Mouse (Mus musculus): ENCODE results near the gene Gm10135. TPM values are rescaled to one million over a fixed set of nuclear protein-coding genes. Genes with fewer than 3 reads are reported as not detected.
"Not testable (repeated sequence)": the region's sequence is repeated elsewhere in the genome, so short reads cannot be mapped to it uniquely, and the experiment has no call there.

Gm10135 gene
- not detected in 2 replicates for total RNA-seq (2015)
- total RNA-seq (2017): 5.1 TPM in 1 of 2 replicates, not detected in the other

DNA sequence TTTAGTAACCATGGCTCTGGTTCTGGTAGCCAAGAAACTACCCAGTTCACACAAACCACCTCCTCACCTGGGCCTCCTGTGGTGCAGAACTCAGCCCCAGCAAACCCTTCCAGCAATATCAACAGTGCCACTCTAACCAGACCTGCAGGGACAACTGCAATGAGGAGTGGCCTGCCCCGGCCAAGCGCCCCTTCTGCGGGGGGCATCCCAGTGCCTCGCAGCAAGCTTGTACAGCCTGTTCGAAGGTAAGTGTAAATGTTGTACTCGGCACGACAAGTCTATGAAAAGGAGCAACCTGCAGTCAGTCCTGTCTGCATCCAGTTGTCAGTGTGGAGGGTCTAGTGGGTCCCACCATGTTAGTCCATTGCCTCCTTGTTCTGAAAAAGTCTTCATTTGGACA lies at the start of gene Gm10135:
TSS of gene Gm10135 (minus strand) at position 101 of the 400 bp plus-strand sequence.
- ATAC-seq (ENCODE audit: poor library complexity, severe bottlenecking): no peak

DNA sequence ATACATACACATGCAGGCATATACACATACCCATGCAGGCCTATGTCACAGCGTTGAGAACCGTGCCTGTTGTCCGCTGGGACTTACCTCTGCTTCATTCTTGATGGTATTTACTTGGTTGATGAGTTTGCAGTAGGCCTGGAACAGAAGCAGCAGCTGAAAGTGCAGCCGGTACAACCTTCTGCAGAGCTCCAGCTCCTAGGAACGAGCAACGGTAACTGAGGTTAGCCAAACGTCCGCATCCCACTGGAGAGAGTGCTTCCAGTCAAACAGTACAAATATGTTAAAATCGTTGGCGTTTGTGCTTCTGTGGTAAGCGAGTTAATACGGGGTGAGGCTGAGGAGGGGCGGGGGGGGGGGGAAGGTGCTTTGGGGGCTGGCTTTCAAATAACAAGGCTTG lies 49.3 kb upstream of the Gm10135 start:
- ATAC-seq (ENCODE audit: poor library complexity, severe bottlenecking): no peak

DNA sequence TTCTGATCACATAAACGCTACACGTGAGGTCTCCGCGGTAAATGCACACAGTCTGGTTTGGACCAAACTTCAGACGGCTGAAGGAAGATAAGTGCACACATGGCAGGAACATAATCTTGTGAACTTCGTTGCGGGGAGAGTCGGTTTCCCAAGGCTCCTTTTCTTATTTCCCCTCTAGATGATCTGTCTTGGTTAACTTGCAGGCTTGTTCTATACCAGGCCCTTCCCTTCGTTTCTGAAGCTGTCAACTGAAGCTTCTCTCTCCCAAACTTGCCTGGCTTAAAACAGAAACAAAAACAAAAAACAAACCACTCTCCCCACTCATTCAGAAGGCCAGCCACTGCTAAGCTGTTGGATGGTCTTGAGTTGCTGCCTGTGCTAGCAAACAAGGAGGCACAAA lies 40.2 kb upstream of the Gm10135 start:
- no peak for ATAC-seq (ENCODE audit: poor library complexity, severe bottlenecking)

GRCm38 (mm10) chr5:73013611-73014287 lies 39.2 kb upstream of the Gm10135 start:
- peak; percentile 54 for ATAC-seq (ENCODE audit: poor library complexity, severe bottlenecking)

DNA sequence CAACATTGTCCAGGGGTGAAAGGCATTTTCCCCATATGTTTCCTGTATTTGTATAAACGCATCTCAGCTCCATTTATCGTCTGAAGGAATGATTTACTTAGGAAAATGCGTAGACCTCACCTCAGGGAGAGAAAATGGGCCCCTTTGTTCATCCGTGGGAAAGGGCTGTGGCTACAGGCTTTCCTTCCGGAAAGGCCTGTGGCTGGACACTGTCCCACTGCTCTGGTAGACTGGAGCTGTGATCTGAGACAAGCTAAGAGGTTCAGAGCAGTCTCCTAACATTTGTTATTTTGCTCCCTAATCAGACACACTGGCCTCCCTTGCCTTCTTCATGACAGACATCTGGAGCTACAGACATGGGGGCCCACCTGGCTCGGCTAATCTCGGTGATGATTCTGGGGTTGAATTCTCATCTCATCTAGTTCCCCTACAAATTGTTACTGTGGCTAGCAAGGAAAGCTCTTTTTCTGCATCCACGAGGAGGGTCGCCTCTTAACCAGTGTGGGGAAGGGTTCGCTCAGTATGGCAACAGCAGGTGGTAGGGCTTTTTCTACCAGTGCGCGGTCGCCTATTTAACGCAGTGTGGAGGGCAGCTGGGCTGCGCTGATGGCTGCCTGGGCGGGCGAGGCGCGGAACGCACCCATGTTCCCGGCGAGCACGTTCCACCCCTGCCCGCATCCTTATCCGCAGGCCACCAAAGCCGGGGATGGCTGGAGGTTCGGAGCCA lies 38.5 kb upstream of the Gm10135 start:
- ATAC-seq (ENCODE audit: poor library complexity, severe bottlenecking): not testable (repeated sequence)

DNA sequence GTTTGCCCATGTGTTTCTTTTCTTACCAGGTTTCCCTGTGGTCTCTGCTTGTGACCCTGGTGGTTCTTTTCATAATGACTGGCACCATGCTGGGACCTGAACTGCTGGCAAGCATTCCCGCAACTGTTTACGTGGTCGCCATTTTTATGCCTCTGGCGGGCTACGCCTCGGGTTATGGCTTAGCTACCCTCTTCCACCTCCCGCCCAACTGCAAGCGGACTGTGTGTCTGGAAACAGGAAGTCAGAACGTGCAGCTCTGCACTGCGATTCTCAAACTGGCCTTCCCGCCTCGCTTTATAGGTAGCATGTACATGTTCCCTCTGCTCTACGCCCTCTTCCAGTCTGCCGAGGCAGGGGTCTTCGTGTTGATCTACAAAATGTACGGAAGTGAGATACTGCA lies 37.3 kb upstream of the Gm10135 start:
- ATAC-seq (ENCODE audit: poor library complexity, severe bottlenecking): not testable (repeated sequence)

DNA sequence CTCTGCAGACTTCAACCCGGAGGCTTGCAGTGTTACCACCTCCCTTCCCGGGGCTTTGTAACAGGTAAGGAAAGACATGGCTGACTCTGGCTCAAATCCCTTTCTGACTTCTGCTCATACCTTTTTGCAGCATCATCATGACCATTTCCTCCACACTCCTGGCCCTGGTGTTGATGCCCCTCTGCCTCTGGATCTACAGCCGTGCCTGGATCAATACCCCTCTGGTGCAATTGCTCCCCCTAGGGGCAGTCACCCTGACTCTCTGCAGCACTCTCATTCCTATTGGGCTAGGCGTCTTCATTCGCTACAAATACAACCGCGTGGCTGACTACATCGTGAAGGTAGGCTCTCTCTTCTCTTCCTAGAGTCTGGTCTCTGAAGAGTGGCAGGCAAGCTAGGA lies 33.7 kb upstream of the Gm10135 start:
- peak; percentile 67 for ATAC-seq (ENCODE audit: poor library complexity, severe bottlenecking)

GRCm38 (mm10) chr5:73007582-73007959 lies 33.1 kb upstream of the Gm10135 start:
- no peak for ATAC-seq (ENCODE audit: poor library complexity, severe bottlenecking)

- peak; percentile 22; the same call in 1 of the 2 replicates for ATAC-seq (ENCODE audit: poor library complexity, severe bottlenecking)
Observed at GRCm38 (mm10) chr5:73006784-73007581, 32.5 kb upstream of the Gm10135 start, which contains the start of gene Slc10a4. Gene Slc10a4 (plus strand): TSS chr5:73006883.

DNA sequence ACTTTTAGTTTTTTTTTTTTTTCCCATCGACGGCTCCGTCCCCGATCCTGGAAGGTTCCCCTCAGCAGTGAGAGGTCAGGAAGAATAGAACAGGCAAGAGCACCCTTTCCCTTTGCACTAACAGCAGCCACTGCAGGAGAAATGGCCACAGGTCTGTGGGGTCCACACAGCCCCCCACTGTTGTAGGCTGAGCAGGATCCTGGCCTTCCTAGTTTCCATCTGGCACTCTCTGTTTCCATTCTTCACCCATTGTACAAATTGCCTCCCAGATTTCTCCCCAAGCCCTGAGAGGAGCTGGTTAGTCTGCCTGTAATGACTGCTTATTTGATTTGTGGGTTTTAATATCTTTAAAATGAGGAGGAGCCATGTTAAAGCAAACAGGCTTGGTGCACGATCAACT lies 29.5 kb upstream of the Gm10135 start:
- ATAC-seq (ENCODE audit: poor library complexity, severe bottlenecking): no peak

GRCm38 (mm10) chr5:72998546-72998945 lies 24.0 kb upstream of the Gm10135 start:
- ATAC-seq (ENCODE audit: poor library complexity, severe bottlenecking): not testable (repeated sequence)

DNA sequence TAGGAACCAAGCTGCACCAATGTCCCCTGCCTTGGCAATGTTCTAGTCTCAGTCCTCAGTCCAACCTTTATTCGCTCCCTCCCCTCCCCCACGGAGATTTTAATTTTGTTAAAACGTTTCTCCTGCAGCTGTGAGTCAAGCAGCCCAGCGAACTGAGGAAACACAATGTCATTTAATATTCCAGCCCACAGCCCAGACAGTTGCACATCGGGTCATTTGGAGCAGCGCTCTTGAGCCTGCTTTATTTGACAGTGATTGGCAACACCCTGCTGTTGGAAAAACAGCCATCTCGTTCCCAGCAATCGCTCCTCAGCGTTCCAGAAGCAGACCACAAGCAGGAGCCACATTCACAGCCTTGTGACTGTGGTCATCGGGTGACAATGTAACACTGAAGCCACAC lies 20.9 kb upstream of the Gm10135 start:
- no peak for ATAC-seq (ENCODE audit: poor library complexity, severe bottlenecking)

DNA sequence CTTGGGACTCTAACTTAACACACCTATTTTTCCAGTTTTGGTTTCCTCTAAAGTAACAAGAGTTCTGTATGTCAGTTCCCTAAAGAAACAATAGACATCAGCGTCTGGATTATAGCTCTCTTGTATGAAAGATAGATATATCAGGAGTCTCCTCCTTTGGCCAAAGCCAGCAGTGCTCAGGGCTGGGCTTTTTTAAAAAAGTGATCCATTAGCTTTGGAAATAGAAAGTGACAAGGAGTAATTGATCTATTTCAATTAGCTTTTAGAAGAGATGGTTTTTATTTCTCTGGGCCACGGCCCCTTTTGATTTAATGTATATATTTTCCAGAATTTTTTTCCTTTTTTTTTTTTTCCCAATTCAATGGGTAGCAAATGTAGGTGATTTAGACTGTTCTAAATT lies 20.4 kb upstream of the Gm10135 start:
- no peak for ATAC-seq (ENCODE audit: poor library complexity, severe bottlenecking)

GRCm38 (mm10) chr5:72994424-72994823 lies 19.9 kb upstream of the Gm10135 start:
- ATAC-seq (ENCODE audit: poor library complexity, severe bottlenecking): no peak

DNA sequence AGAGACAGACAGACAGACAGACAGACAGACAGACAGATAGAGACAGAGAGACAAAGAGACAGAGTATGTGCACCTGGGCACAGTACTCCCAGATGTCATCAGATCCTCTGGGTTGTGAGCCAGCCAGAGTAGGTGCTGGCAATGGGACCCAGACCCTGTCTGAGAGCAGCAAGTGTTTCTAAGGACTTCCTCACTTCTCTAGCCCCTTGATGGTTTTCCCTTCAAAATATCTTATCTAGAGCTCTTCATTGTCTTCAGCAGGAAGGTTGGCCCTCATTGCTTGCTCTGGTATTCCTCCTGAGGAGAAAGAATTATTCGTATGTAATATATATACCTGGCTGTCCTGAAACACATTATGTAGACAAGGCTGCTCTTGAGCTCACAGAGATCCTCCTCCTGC lies 18.0 kb upstream of the Gm10135 start:
- no peak for ATAC-seq (ENCODE audit: poor library complexity, severe bottlenecking)

- ATAC-seq (ENCODE audit: poor library complexity, severe bottlenecking): no peak
Observed at GRCm38 (mm10) chr5:72989756-72990155, 15.3 kb upstream of the Gm10135 start.

DNA sequence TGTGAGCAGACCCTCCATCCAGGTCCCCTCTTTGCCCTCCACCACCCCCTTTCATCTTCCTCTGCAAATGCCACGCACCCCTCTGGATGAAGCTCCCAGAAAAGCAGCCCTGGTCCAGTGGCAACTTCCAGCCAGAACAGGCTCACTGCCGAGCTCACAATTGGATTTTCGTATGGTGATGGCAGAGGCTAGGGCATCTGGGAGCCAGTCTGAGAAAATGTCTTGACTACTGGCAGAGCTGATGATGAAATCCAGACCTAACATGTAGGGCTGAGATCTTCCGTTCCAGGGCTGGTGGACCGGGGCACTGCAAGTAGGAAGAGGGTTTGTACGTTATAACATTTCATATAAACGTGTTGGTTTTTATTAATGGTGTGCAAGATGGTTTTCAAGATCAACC lies 13.3 kb upstream of the Gm10135 start:
- no peak for ATAC-seq (ENCODE audit: poor library complexity, severe bottlenecking)

DNA sequence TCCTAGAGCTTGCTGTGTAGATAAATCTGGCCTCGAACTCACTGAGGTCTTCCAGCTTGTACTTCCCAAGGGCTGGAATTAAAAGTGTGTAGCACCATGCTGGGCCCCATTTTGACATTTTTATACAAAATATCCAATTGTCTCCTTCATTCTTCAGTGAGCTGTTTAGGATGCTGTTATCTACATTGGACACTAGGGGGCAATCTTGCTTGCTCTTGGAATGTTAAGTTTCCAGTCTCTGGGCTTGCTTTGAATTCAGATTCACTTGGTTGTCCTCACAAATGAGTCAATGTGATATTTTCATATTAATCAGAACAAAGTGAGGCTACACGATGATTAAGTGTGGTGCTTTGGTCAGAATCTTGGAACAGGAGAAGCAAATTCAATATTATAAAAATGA lies 9.6 kb upstream of the Gm10135 start:
- peak; percentile 69 for ATAC-seq (ENCODE audit: poor library complexity, severe bottlenecking)

DNA sequence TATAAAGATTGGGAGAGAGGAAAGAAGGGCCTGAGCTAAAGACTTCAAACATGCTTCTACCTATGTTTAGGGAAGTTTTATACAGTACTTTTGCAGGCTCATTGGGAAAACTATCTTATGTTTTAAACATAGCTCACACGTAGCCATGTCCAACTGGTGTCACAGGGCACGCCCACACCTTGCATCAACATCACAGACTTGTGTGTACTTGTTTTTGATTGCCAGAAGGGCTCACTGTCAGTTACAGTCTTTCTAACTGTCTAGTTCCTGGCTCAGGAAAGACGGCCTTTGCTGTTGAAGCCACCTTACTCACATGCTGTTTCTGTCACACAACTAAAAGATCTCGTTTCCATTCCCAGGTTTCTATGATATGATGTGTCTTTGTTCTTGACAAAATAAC lies 2.0 kb upstream of the Gm10135 start:
- no peak for ATAC-seq (ENCODE audit: poor library complexity, severe bottlenecking)

DNA sequence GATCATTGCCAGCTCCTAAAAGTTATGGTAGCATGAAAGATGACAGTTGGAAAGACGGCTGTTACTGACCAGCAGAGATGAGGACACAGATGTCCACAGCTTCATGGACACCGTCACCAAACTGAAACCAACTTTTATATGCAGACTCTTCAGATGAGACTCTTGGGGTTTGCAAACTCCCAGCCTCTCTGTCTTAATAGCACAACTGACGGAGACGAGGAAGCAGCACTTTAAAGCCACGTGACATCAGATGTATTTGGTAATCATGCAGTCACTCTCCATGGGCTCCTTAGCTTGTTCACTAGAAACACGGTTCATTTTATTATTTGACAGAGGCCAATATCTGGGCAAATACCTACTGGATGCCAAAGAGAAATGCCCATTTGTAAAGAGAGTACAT lies 1.5 kb upstream of the Gm10135 start:
- no peak for ATAC-seq (ENCODE audit: poor library complexity, severe bottlenecking)

DNA sequence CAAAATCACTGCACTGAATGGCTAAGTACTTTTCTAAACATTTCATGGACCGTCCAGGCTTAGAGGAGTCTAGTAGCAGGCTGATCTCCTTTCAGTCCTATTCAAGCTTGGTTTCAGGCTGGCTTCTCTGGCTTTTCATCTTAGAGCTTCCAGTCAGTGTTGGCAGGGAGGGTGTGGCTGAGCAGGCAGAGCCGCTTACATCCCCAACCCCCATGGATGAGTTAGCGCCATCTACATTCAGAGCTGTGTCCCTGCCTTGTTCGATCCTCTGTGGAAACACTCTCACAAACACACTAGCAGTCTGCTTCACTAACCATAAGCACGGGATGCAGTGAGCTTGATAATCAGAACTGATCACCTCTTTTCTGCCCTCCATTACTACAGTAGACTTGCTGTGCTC lies 1.6 kb downstream of the Gm10135 start:
- no peak for ATAC-seq (ENCODE audit: poor library complexity, severe bottlenecking)

DNA sequence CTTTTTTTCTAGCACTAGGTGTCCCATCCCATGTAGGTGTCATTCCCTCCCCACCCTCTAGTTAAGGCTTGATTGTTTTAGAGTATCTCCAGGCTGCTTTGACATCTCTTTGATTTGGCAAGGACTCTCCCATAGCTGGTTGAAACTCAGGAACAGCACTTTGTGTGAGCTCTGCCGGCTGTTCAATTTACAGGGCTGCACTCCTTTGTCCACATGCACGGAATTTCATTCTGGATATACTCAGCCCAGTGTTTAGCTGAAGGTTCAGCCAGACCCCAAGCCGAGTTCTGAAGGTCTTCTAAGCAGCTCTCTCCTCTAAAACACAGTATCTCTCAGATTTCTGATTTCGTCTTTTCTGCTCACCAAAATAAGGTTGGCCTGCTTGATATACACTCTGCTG lies 2.1 kb downstream of the Gm10135 start:
- ATAC-seq (ENCODE audit: poor library complexity, severe bottlenecking): no peak
